Mouse (Mus musculus) G1E (cell line): ENCODE results near the gene Fam160a1.

ENCODE experiments used
- CTCF ChIP-seq: IDR thresholded peaks from 2 replicates; pipeline ENCODE4 v1.5.1; 2012; ENCODE audit warnings: low read depth, low read length, inconsistent platforms, mixed read lengths
- GATA2 ChIP-seq: IDR thresholded peaks from 2 replicates; pipeline ENCODE4 v1.6.1; 2012; ENCODE audit warnings: low read depth, low read length, inconsistent platforms, borderline replicate concordance
- POLR2AphosphoS5 ChIP-seq: IDR thresholded peaks from 2 replicates; pipeline ENCODE4 v1.6.1; 2012; ENCODE audit warnings: low read depth, low read length, inconsistent platforms; ENCODE audit not compliant: insufficient replicate concordance

GRCm38 (mm10) chr3:85780332-85780731 lies 36.8 kb downstream of the Fam160a1 start:
- TF ChIP-seq GATA2 (no peak), CTCF (no peak), POLR2AphosphoS5 (no peak)
